Mouse (Mus musculus) cerebellum, adult 9-11 months (tissue): ENCODE data around the gene Elf3.
"Not testable (repeated sequence)": the region's sequence is repeated elsewhere in the genome, so short reads cannot be mapped to it uniquely, and the experiment has no call there.

Experiments
- DNase-seq: peaks from one replicate; pipeline ENCODE4 v3.0.0; 2022

The Elf3 gene

DNA sequence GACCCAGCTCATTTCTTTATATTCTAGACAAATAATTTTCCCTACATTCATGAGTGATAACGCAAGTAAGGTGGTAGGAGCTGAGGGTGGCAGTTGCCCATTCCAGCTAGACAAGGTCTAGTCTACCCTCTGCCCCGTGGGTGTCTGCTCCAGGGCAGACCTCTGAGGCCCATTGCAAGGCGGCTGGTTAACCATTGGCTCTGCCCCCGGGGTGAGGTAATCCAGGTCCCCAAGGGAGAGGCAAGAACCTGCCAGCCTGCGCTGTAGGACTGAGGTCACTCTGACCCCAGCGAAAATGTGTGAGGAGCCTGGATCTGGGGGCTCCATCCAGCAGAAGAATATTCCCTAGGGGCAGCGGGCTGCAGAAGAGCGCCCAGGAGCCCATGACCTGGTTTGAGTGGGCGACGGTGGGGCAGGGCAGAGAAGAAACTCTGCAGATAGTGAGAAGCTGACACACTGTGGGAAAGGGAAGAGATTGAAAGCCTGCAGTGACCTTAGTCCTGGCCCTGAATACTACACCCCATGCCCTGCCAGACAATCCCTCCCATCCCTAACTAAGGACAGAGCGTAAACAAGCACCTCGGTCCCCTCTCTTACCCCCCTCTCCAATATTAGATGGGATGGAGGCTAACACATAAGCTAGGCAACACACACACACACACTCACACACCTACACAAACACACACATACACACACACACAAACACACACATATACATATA is 21.1 kb downstream of the Elf3 start:
- no peak for DNase-seq

GRCm38 (mm10) chr1:135234771-135235170 is 23.6 kb downstream of the Elf3 start:
- no peak for DNase-seq

- DNase-seq: no peak
Measured at GRCm38 (mm10) chr1:135233961-135234360, 24.4 kb downstream of the Elf3 start.

- DNase-seq: not testable (repeated sequence)
Measured at GRCm38 (mm10) chr1:135231878-135232277, 26.5 kb downstream of the Elf3 start.

DNA sequence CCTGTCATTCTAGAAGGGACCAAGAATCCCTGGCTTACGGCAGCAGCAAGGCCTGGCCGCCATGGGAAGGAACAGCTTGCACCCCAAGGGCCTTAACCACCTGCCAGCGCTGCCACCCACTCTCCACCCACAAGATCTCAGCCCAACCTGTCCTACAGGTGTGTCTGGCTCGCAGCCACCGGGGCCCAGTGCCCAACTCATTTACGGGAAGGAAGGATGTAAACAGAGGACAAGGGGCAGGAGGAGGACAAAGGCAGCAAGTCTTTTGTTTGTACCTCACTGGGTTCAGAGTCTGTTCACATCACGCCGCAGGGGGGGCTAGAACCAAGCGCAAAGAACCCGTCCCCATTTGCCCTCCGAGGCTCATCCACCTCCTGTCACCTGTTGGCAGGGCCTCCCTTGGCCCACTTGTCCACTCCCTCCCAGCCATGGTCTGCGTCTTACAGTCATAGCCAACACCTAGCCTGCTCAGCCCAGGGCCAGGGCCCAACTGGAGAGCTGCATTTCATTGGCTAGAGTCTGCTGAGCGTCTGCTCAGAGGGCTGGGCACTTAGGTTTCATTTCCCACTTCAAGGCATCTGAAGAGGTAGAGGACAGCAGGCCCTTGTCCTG is 30.9 kb downstream of the Elf3 start:
- DNase-seq: peak; percentile 40

GRCm38 (mm10) chr1:135224981-135225604 is 33.3 kb downstream of the Elf3 start:
- DNase-seq: no peak

DNA sequence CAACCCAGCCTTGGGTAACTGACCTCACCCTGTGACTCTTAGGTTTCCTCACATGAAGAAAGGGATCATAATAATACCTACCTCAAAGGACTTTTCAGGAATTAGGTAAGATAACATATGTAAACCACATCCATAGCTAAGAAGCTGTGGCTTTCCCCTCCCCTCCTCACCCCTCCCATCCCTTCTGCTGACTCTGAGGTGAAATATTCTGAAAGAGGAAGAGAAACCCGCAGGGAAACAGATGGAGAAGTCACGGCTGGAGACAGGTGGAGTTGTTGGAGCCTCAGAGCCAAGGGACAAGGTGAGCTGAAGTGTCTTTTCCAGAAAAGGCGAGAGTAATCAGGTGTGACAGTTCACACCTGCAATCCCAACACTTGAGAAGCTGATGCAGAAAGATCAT is 34.2 kb downstream of the Elf3 start:
- peak; percentile 36 for DNase-seq

GRCm38 (mm10) chr1:135217607-135218233 is 40.6 kb downstream of the Elf3 start:
- DNase-seq: no peak

DNA sequence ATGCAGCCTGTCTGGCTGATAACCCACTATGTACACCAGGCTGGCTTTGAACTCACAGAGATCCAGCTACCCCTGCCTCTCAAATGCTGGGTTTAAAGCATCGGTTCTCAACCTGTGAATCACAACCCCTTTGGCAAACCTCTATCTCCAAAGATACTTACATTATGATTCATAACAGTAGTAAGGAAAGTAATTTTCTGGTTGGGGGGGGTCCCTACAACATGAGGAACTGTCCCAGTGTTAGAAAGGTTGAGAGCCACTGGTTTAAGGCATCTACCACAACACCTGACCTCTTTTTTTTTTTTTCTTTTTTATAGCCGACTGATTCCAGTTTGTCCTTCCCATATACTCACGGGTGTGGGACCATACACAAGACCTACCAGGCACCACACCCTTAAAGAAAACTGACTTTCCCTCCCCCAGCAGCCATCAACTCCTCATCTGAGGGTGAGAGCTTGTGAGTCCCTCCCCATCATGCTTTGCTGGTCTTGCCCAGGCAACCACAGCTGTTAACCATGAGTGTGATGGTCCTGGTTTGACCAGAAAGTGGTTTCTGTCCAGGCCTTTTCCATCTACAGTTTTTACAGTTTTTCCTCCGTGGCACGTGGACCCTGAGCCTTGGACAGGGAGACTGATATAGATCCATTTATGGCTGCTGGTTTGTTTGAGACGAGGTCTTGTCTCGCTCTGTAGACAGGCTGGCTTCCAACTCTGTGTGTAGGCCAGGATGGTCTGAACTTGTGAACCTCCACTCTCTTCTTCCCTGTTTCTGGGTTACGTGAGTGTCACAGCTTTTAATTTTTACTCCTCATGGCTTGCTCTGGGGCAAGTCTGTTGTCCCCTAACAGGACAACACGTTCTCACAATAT is 44.4 kb downstream of the Elf3 start:
- DNase-seq: no peak

DNA sequence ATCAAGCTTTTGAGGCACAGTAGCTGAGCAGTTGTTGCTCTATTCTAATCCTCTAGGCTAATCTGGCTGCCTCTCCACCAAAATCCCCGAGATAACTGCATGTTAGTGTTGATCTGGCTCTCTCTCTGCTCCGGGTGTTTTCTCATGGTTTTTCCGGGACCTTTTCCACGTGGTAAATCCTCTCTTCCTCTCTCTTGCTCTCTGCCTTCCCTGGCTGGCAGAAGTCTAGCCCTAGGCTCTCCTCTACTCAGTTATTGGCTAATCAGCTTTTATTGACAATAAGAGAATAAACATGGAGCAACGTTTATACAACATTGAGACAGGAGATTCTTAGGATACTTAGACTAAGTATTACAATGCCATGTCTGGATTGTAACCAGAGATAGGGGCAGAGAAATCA is 47.9 kb downstream of the Elf3 start:
- no peak for DNase-seq

DNA sequence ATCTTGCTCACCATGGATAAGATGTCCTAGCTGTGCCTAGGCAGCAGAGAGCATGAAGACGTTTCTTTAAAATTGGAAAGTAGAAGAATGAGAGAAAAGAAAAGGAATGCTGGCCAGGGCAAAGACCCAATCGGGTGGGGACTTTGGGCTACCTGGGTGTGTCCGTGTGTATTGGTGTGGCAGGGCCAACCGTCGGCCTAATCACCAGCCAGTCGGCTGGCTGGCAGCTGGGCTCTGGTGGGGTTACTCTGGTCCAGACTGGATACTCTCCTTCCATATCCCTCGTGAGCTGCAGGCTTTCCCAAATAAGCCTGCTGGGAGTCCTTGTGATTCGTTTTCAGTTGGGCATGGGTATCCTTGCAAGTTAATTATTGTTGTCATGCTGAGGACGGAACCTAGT is 49.7 kb downstream of the Elf3 start:
- DNase-seq: no peak

- DNase-seq: no peak
Measured at GRCm38 (mm10) chr1:135206586-135207339, 51.6 kb downstream of the Elf3 start.

GRCm38 (mm10) chr1:135205257-135205656 is 53.1 kb downstream of the Elf3 start:
- no peak for DNase-seq

GRCm38 (mm10) chr1:135204196-135205126 is 53.9 kb downstream of the Elf3 start:
- no peak for DNase-seq
